Mouse (Mus musculus) thymus, adult 2 months (tissue): Measurements from ENCODE around the gene Pnpla2.

ENCODE experiments used
- CTCF ChIP-seq: fragments of 200-500 bp; IDR thresholded peaks from 2 replicates; pipeline ENCODE4 v1.5.1; 2012; ENCODE audit warnings: mild to moderate bottlenecking, control low read depth, low read length, moderate library complexity, borderline replicate concordance; ENCODE audit not compliant: control insufficient read depth, poor library complexity, insufficient read depth; ENCODE audit errors: extremely low read depth
- POLR2A ChIP-seq: fragments of 200-500 bp; IDR thresholded peaks from 2 replicates; pipeline ENCODE4 v1.6.1; 2012; ENCODE audit warnings: mild to moderate bottlenecking, low read length, control low read depth, moderate library complexity; ENCODE audit not compliant: control insufficient read depth, poor library complexity, insufficient read depth; ENCODE audit errors: extremely low read depth

- TF ChIP-seq CTCF (no peak), POLR2A (no peak)
Observed at GRCm38 (mm10) chr7:141428701-141429100, 26.3 kb upstream of the Pnpla2 start.
